Mouse (Mus musculus) C2C12 (cell line): Measurements from ENCODE around the gene Por.

Experiments used
- CTCF ChIP-seq: IDR thresholded peaks from one replicate; pipeline ENCODE4 v1.5.1; 2011; ENCODE audit not compliant: control insufficient read depth, insufficient read depth, insufficient read length
- MYOG ChIP-seq: IDR thresholded peaks from one replicate; pipeline ENCODE4 v1.6.1; 2011; ENCODE audit not compliant: control insufficient read depth, insufficient read length; ENCODE audit errors: extremely low read depth
- USF1 ChIP-seq: IDR thresholded peaks from one replicate; pipeline ENCODE4 v1.6.1; 2011; ENCODE audit warnings: low read depth, mild to moderate bottlenecking, control low read depth, moderate library complexity

- TF ChIP-seq CTCF = no peak
- TF ChIP-seq MYOG = no peak
- no peak for TF ChIP-seq USF1
These were observed 26.0 kb upstream of the Por start for GRCm38 (mm10) chr5:135643869-135644268.
